Mouse (Mus musculus): Measurements from ENCODE around the gene Fer.

Gene Fer

GRCm38 (mm10) chr17:64086875-64087608 lies 224.2 kb downstream of the Fer start:
- no peak for DNase-seq (ENCODE audit: low spot score)

DNA sequence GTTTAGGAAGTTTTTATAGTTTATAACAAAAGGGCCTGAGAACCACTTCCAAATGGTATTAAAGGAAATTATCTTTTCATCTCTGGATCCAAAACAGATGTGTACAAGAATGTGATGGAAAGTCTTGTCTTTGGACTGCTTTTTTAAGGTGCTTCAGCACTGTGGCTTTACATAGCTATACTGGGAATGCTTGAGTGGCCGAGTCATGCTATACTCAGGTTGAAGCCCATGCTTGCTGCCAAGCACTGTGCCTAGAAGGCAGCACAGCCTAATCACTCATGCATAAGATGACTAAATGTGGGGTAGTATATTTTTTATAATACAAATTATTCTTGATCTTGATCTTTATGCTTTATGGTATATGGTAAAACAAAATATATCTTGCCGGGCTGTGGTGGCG lies 225.0 kb downstream of the Fer start:
- DNase-seq (ENCODE audit: low spot score), result no peak

- DNase-seq (ENCODE audit: low spot score), result no peak
These were observed 230.9 kb downstream of the Fer start for GRCm38 (mm10) chr17:64093716-64094115.

GRCm38 (mm10) chr17:64096811-64097210 lies 233.9 kb downstream of the Fer start:
- DNase-seq (ENCODE audit: low spot score), result no peak

- no peak for DNase-seq (ENCODE audit: low spot score)
These were observed 235.0 kb downstream of the Fer start for GRCm38 (mm10) chr17:64097788-64098359.

GRCm38 (mm10) chr17:64099395-64100171 lies 236.7 kb downstream of the Fer start:
- no peak for DNase-seq (ENCODE audit: low spot score)

GRCm38 (mm10) chr17:64100172-64100510 lies 237.3 kb downstream of the Fer start:
- no peak for DNase-seq (ENCODE audit: low spot score)

DNA sequence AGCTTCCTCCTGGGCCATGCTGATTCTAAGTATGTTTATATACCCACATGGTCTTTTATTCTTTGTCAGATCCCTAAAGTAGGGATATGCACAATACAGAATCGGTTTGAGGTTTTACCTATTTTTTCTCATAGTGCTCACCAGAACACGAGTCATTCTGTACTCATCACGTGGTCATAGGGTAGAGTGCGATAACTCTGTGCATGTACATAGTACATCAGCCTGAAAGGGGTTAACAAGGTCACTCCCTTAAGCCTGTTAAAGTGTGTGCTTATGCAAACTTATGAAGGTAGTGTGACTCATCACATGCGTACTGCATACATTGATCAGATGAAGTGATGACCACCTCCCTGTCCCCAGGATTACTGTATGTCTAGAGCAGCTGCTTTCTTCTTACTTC lies 245.9 kb downstream of the Fer start:
- DNase-seq (ENCODE audit: low spot score), result no peak

DNA sequence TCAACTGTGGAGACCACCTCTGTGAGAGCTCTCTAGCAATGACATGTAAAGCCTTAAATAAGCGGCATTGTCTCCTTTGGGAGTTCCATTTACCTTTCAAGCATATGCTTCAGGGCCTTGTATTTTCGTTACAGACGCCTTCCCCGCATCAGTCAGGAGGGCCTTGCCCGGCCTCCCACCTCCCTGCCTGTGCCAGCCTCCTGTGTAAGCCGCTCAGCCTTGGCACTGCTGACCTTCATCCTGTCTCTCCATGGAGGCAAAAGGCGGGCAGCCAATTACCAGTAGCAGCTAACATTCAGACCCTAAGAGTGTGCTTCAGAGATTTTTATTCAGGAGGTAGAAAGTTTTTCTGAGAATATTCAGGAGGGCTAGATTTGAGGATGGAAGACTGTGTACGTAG lies 247.0 kb downstream of the Fer start:
- DNase-seq (ENCODE audit: low spot score), result peak; percentile 24

GRCm38 (mm10) chr17:64113625-64114024 lies 250.8 kb downstream of the Fer start:
- no peak for DNase-seq (ENCODE audit: low spot score)

DNA sequence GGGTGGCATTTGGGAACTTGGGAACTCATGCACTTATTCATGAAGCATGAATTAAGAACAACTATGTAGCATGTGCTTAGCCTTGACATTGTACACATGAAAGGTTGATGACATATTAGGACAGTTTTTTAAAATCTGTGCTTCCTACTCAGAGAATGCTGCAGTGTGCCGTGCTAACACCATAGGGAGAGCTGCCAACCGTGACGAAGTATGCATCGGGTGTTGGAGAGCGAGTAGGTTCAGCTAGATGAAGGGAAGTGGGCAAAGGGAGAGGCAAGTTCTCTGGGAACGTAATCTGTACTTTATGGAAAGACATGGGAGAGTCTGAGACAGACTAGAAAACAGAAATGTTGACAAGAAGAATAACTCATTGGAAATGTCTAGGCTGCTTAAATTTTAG lies 253.9 kb downstream of the Fer start:
- no peak for DNase-seq (ENCODE audit: low spot score)

DNA sequence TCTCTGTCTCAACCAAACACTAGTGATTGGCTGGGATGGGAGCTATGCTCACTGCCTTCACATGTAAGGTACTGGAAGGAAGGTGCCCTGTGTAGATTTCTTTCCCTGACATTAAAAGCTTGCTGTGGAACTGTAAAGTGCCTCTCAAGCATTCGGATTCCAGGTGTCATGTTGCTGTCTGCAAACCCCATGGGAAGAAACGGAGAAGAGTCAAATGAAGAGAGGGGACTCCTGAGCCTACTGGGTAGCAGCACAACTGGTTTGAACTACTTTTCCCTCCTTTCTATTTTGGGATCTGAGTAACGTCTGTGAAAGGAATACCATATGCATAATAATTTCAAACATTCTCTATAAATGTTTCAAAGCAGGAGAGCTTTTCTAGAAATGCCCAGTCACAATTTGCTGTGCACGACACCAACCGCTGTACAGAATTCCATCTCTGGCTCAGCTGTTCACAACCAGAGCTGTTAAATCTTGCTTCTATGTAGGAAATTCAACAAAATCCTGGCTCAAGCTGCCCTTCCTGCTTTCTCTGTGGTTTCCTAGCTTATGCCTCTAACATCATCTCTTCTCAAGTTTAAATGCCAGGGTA lies 256.9 kb downstream of the Fer start:
- DNase-seq (ENCODE audit: low spot score), result no peak

- DNase-seq (ENCODE audit: low spot score), result no peak
These were observed 259.7 kb downstream of the Fer start for GRCm38 (mm10) chr17:64122556-64122955.

- no peak for DNase-seq (ENCODE audit: low spot score)
These were observed 260.9 kb downstream of the Fer start for GRCm38 (mm10) chr17:64123732-64124131.

DNA sequence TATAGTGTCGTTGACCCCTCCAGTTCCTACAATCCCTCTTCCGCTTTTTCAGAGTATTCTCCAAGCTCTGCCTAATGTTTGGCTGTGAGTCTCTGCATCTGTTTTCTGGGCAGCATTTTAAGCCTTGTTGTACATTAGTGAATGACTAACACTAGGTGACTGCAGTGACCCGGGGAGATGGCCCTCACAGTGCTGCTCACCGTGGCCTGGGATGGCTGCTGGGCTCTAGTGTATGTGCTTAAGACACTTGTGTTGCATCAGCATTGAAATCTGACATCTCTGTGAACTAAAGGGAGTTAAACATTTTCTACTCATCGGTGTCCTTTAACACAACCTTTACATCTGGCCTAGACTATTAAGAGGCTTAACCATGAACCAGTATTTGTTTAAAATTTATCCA lies 264.0 kb downstream of the Fer start:
- DNase-seq (ENCODE audit: low spot score), result no peak

DNA sequence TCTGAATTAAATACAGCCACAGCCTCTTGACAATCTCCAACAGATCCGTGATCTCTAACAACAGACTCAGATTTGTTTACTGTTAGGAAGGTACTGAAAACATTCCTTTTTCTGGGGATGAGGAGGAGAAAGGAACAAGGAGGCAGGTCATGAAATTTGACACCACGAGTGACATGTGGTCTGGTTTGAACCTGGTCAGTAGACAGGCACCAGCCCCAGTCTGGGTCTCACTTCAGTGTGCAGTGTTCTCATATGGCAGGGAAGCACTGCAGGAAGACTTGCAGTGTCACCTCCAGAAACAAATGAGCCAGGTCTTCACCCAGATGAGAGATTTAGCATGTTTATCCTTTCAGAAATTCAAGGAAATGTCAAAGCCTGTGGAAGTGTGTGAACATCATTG lies 266.9 kb downstream of the Fer start:
- no peak for DNase-seq (ENCODE audit: low spot score)

- no peak for DNase-seq (ENCODE audit: low spot score)
These were observed 267.5 kb downstream of the Fer start for GRCm38 (mm10) chr17:64130356-64130755.

- no peak for DNase-seq (ENCODE audit: low spot score)
These were observed 269.3 kb downstream of the Fer start for GRCm38 (mm10) chr17:64132183-64132582.

GRCm38 (mm10) chr17:64135941-64136650 lies 273.2 kb downstream of the Fer start:
- DNase-seq (ENCODE audit: low spot score), result no peak

GRCm38 (mm10) chr17:64138036-64138717 lies 275.3 kb downstream of the Fer start:
- no peak for DNase-seq (ENCODE audit: low spot score)

DNA sequence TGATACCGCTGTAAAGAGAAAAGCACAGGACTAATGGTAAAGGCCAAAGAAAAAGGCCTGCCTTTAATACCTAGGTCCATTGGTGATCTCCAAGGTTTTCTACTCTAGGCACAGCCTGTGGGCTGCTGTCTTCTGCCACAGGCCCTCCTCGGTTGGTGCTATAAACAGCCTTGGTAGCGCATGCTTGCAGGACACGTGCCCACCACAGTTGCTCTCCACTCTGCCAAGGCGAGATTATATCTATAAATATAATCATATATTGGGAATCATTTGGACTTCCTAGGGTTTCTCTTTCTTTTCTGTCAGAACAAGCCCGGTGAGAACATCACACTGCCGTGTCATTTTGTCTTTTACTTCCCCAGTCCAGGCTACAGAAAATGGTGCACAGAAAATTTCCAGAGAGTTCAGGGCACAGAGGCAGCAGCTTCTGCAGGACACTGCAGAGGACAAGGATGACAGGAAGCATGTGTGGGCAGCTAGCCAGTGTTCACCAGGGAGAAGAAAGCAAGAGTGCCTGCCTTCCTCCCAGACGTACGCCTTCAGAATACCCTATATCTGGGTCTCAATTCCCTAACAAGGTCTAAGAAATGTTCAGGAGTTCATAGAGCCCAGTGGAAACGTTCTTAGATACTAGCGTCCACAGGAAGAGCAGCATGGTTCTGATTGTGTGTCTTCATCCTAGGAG lies 276.5 kb downstream of the Fer start:
- no peak for DNase-seq (ENCODE audit: low spot score)
